Mouse (Mus musculus) myocyte (in vitro differentiated cells): ENCODE data around the gene Psmb3.

ENCODE experiments used
- CEBPB ChIP-seq: IDR thresholded peaks from 2 replicates; pipeline ENCODE4 v1.6.1; 2011; ENCODE audit warnings: mild to moderate bottlenecking, moderate library complexity; ENCODE audit not compliant: poor library complexity, insufficient read depth, severe bottlenecking
- E2F4 ChIP-seq: IDR thresholded peaks from one replicate; pipeline ENCODE4 v1.6.1; 2011; ENCODE audit warnings: mild to moderate bottlenecking, control low read depth, moderate library complexity; ENCODE audit not compliant: insufficient read depth
- MAX ChIP-seq: IDR thresholded peaks from one replicate; pipeline ENCODE4 v1.6.1; 2011; ENCODE audit warnings: low read depth, mild to moderate bottlenecking, control low read depth
- MYOD1 ChIP-seq, 3 experiments: IDR thresholded peaks; one replicate each; pipeline ENCODE4 v1.6.1; 2011; ENCODE audit warnings: control low read depth in 2 of 3, low read depth in 2 of 3, mild to moderate bottlenecking in 2 of 3, moderate library complexity in 1 of 3; ENCODE audit not compliant: insufficient read length in 2 of 3, control insufficient read depth in 1 of 3
- MYOG ChIP-seq, 3 experiments: IDR thresholded peaks; one replicate each; pipeline ENCODE4 v1.6.1; 2011; ENCODE audit warnings: control low read depth in 2 of 3, low read depth in 2 of 3, mild to moderate bottlenecking in 2 of 3; ENCODE audit not compliant: insufficient read length in 2 of 3, control insufficient read depth in 1 of 3, insufficient read depth in 1 of 3
- POLR2A ChIP-seq: IDR thresholded peaks from one replicate; pipeline ENCODE4 v1.6.1; 2011; ENCODE audit warnings: low read depth, mild to moderate bottlenecking, control low read depth, moderate library complexity; ENCODE audit not compliant: insufficient read length
- POLR2AphosphoS2 ChIP-seq: IDR thresholded peaks from one replicate; pipeline ENCODE4 v1.6.1; 2011; ENCODE audit warnings: low read depth, control low read depth; ENCODE audit not compliant: insufficient read length
- REST ChIP-seq: IDR thresholded peaks from one replicate; pipeline ENCODE4 v1.6.1; 2011; ENCODE audit warnings: mild to moderate bottlenecking, control low read depth, moderate library complexity; ENCODE audit not compliant: insufficient read depth, insufficient read length
- SRF ChIP-seq: IDR thresholded peaks from one replicate; pipeline ENCODE4 v1.6.1; 2011; ENCODE audit warnings: low read depth; ENCODE audit not compliant: control insufficient read depth, insufficient read length
- TCF12 ChIP-seq: IDR thresholded peaks from one replicate; pipeline ENCODE4 v1.6.1; 2011; ENCODE audit warnings: mild to moderate bottlenecking, control low read depth; ENCODE audit not compliant: poor library complexity, insufficient read depth, severe bottlenecking
- USF1 ChIP-seq: IDR thresholded peaks from one replicate; pipeline ENCODE4 v1.6.1; 2011; ENCODE audit warnings: low read depth, mild to moderate bottlenecking, control low read depth, moderate library complexity

- no peak for TF ChIP-seq POLR2A
- TF ChIP-seq MAX: no peak
- TF ChIP-seq REST: no peak
- TF ChIP-seq CEBPB: no peak
- no peak for TF ChIP-seq E2F4
- TF ChIP-seq USF1: no peak
- TF ChIP-seq POLR2AphosphoS2: no peak
- TF ChIP-seq TCF12: no peak
- no peak for TF ChIP-seq MYOD1 (IDR thresholded peaks at IDR 0.05; ENCODE audit: control insufficient read depth in 1 of 3, insufficient read length in 2 of 3, low read depth in 2 of 3)
- no peak for TF ChIP-seq MYOG (IDR thresholded peaks at IDR 0.05; ENCODE audit: control insufficient read depth in 1 of 3, insufficient read depth in 1 of 3, insufficient read length in 2 of 3, low read depth in 2 of 3)
- no peak for TF ChIP-seq SRF
Observed at GRCm38 (mm10) chr11:97673148-97673547, 30.1 kb upstream of the Psmb3 start.
